Mouse (Mus musculus) forebrain, embryonic 11.5 days (tissue): ENCODE measurements around the gene Maml3. TPM values are rescaled to one million over a fixed set of nuclear protein-coding genes. Genes with fewer than 3 reads are reported as not detected.

Experiments used
- ATAC-seq: fragments of 200-750 bp; cut with Nextera tagmentation; replicated peaks from 2 replicates; pipeline ENCODE4 v1.8.0; 2017; ENCODE audit warnings: moderate TSS enrichment; ENCODE audit not compliant: low FRiP score
- DNase-seq: peaks from one replicate; pipeline ENCODE4 v3.0.0-alpha.2; 2017; ENCODE audit warnings: low spot score
- H3K27ac ChIP-seq: fragments of 300-500 bp; sonication (generic); 2 replicates; pipeline ENCODE4 v1.5.1; 2014; ENCODE audit warnings: low read depth, low read length
- H3K27me3 ChIP-seq: fragments of 300-500 bp; sonication (generic); 2 replicates; pipeline ENCODE4 v1.6.1; 2014; ENCODE audit warnings: mild to moderate bottlenecking, low read length, mixed read lengths; ENCODE audit not compliant: control insufficient read depth, insufficient read depth
- H3K36me3 ChIP-seq: fragments of 300-500 bp; sonication (generic); 2 replicates; pipeline ENCODE4 v1.6.1; 2014; ENCODE audit warnings: mild to moderate bottlenecking, low read length, moderate library complexity, mixed read lengths; ENCODE audit not compliant: control insufficient read depth, insufficient read depth
- H3K4me1 ChIP-seq: fragments of 300-500 bp; sonication (generic); replicated peaks from 2 replicates; pipeline ENCODE4 v1.6.1; 2014; ENCODE audit warnings: low read length, mixed read lengths; ENCODE audit not compliant: control insufficient read depth, insufficient read depth
- H3K4me2 ChIP-seq: fragments of 300-500 bp; sonication (generic); 2 replicates; pipeline ENCODE4 v1.6.1; 2014; ENCODE audit warnings: low read depth, mild to moderate bottlenecking, low read length, moderate library complexity, mixed read lengths; ENCODE audit not compliant: severe bottlenecking
- H3K4me3 ChIP-seq: fragments of 300-500 bp; sonication (generic); 2 replicates; pipeline ENCODE4 v1.5.1; 2014; ENCODE audit warnings: low read depth, low read length
- H3K9ac ChIP-seq: fragments of 300-500 bp; sonication (generic); 2 replicates; pipeline ENCODE4 v1.6.1; 2014; ENCODE audit warnings: low read length
- H3K9me3 ChIP-seq: fragments of 300-500 bp; sonication (generic); 2 replicates; pipeline ENCODE4 v1.6.1; 2016; ENCODE audit warnings: low read length, mixed read lengths; ENCODE audit not compliant: control insufficient read depth
- WGBS: fragments of 180-500 bp; shearing (Covaris S2); extraction: QIAGEN DNeasy Blood & Tissue Kit; methylation state at CpG from one replicate; pipeline ENCODE4 v1.1.7; 2014; 5-methylcytosine and 5-hydroxymethylcytosine counted together
- polyA plus RNA-seq: library from polyadenylated mRNA; unstranded; fragments of >200 nt; fragmentation: Nextera tagmentation; extraction: Ambion mirVana; gene quantifications from 2 replicates; pipeline ENCODE4 v1.2.1, GENCODE M21; 2014

Maml3 gene
- polyA plus RNA-seq, 1 experiment from 2014 or later, result 7.5 TPM

- H3K9me3 ChIP-seq, result no peaks in the 10 kb centered on the region
- DNase-seq (no peak), ATAC-seq (no peak)
- 93% methylated on average over 4 of the region's 4 CpGs for WGBS
- no peak overlapping the region for H3K9ac ChIP-seq
- H3K36me3 ChIP-seq, result no peaks in the 10 kb centered on the region
- H3K4me1 ChIP-seq, result 0 out of 2 replicates have a peak, but pooled peaks cover under 1% of the 10 kb centered on the region
- no peak overlapping the region for H3K27ac ChIP-seq
- no peak overlapping the region for H3K4me3 ChIP-seq
- no peak overlapping the region for H3K4me2 ChIP-seq
- no peaks in the 10 kb centered on the region for H3K27me3 ChIP-seq
Measured at GRCm38 (mm10) chr3:51847262-51847661, 257.6 kb downstream of the Maml3 start.

GRCm38 (mm10) chr3:51844255-51844654, 260.6 kb downstream of the Maml3 start:
- WGBS, result 80% methylated on average over 9 of the region's 9 CpGs
- H3K9ac ChIP-seq, result no peak overlapping the region
- no peak for DNase-seq
- H3K36me3 ChIP-seq, result no peaks in the 10 kb centered on the region
- no peaks in the 10 kb centered on the region for H3K9me3 ChIP-seq
- no peak overlapping the region for H3K4me3 ChIP-seq
- ATAC-seq, result no peak
- H3K27me3 ChIP-seq, result no peaks in the 10 kb centered on the region
- H3K27ac ChIP-seq, result no peak overlapping the region
- 0 out of 2 replicates have a peak, but pooled peaks cover 2% of the 10 kb centered on the region for H3K4me1 ChIP-seq
- no peak overlapping the region for H3K4me2 ChIP-seq

- Histone ChIP-seq H3K4me3 (no peak overlapping the region), H3K36me3 (no peaks in the 10 kb centered on the region), H3K9me3 (no peaks in the 10 kb centered on the region), H3K9ac (no peak overlapping the region), H3K27me3 (no peaks in the 10 kb centered on the region), H3K4me1 (0 out of 2 replicates have a peak, but pooled peaks cover 2% of the 10 kb centered on the region), H3K27ac (no peak overlapping the region), H3K4me2 (no peak overlapping the region)
- DNase-seq, result no peak
- no peak for ATAC-seq
- WGBS, result 75% methylated on average over 12 of the region's 12 CpGs
Measured at GRCm38 (mm10) chr3:51842140-51842539, 262.7 kb downstream of the Maml3 start.

- WGBS, result 70% methylated on average over 12 of the region's 12 CpGs
- H3K4me2 ChIP-seq, result no peak overlapping the region
- no peaks in the 10 kb centered on the region for H3K9me3 ChIP-seq
- H3K27ac ChIP-seq, result no peak overlapping the region
- DNase-seq (no peak), ATAC-seq (no peak)
- no peak overlapping the region for H3K9ac ChIP-seq
- no peak overlapping the region for H3K4me3 ChIP-seq
- 0 out of 2 replicates have a peak, but pooled peaks cover 2% of the 10 kb centered on the region for H3K4me1 ChIP-seq
- no peaks in the 10 kb centered on the region for H3K36me3 ChIP-seq
- no peaks in the 10 kb centered on the region for H3K27me3 ChIP-seq
Measured at GRCm38 (mm10) chr3:51841598-51841997, 263.3 kb downstream of the Maml3 start.

- 78% methylated on average over 6 of the region's 6 CpGs for WGBS
- no peaks in the 10 kb centered on the region for H3K9me3 ChIP-seq
- no peak overlapping the region for H3K4me3 ChIP-seq
- H3K4me1 ChIP-seq, result 0 out of 2 replicates have a peak, but pooled peaks cover 2% of the 10 kb centered on the region
- no peaks in the 10 kb centered on the region for H3K27me3 ChIP-seq
- H3K36me3 ChIP-seq, result no peaks in the 10 kb centered on the region
- no peak overlapping the region for H3K27ac ChIP-seq
- H3K9ac ChIP-seq, result no peak overlapping the region
- no peak overlapping the region for H3K4me2 ChIP-seq
- ATAC-seq (0 out of 2 replicates have a peak, but pooled peaks have one; percentile 15), DNase-seq (no peak)
Measured at GRCm38 (mm10) chr3:51841177-51841576, 263.7 kb downstream of the Maml3 start.

- Histone ChIP-seq H3K4me3 (no peak overlapping the region), H3K36me3 (no peaks in the 10 kb centered on the region), H3K4me1 (0 out of 2 replicates have a peak, but pooled peaks cover 2% of the 10 kb centered on the region), H3K27me3 (no peaks in the 10 kb centered on the region), H3K4me2 (no peak overlapping the region), H3K9me3 (no peaks in the 10 kb centered on the region), H3K9ac (no peak overlapping the region), H3K27ac (no peak overlapping the region)
- ATAC-seq (no peak), DNase-seq (no peak)
- 91% methylated on average over 13 of the region's 13 CpGs for WGBS
Measured at GRCm38 (mm10) chr3:51840095-51840805, 264.6 kb downstream of the Maml3 start.

- no peaks in the 10 kb centered on the region for H3K36me3 ChIP-seq
- no peak overlapping the region for H3K4me3 ChIP-seq
- ATAC-seq, result no peak
- no peak for DNase-seq
- 86% methylated on average over 5 of the region's 5 CpGs for WGBS
- H3K4me1 ChIP-seq, result 0 out of 2 replicates have a peak, but pooled peaks cover 2% of the 10 kb centered on the region
- no peak overlapping the region for H3K27ac ChIP-seq
- no peak overlapping the region for H3K4me2 ChIP-seq
- H3K27me3 ChIP-seq, result no peaks in the 10 kb centered on the region
- H3K9me3 ChIP-seq, result no peaks in the 10 kb centered on the region; the same call in 1 of the 2 replicates
- no peak overlapping the region for H3K9ac ChIP-seq
Measured at GRCm38 (mm10) chr3:51839353-51839715, 265.5 kb downstream of the Maml3 start.

- ATAC-seq, result no peak
- Histone ChIP-seq H3K4me1 (0 out of 2 replicates have a peak, but pooled peaks cover 2% of the 10 kb centered on the region), H3K36me3 (no peaks in the 10 kb centered on the region), H3K27ac (no peak overlapping the region), H3K4me3 (no peak overlapping the region), H3K27me3 (no peaks in the 10 kb centered on the region), H3K9ac (no peak overlapping the region), H3K9me3 (no peaks in the 10 kb centered on the region; the same call in 1 of the 2 replicates), H3K4me2 (no peak overlapping the region)
- 73% methylated on average over 5 of the region's 5 CpGs for WGBS
- DNase-seq, result no peak
Measured at GRCm38 (mm10) chr3:51838696-51839352, 266.1 kb downstream of the Maml3 start.
